Mouse (Mus musculus) frontal cortex, adult (tissue): ENCODE data around the gene Olfr116.

Source experiments
- ATAC-seq: cut with Nextera tagmentation; 2 replicates; pipeline ENCODE4 v1.9.2; 2017; ENCODE audit warnings: mild to moderate bottlenecking, moderate library complexity, mixed read lengths; ENCODE audit not compliant: low TSS enrichment

Olfr116 gene

DNA sequence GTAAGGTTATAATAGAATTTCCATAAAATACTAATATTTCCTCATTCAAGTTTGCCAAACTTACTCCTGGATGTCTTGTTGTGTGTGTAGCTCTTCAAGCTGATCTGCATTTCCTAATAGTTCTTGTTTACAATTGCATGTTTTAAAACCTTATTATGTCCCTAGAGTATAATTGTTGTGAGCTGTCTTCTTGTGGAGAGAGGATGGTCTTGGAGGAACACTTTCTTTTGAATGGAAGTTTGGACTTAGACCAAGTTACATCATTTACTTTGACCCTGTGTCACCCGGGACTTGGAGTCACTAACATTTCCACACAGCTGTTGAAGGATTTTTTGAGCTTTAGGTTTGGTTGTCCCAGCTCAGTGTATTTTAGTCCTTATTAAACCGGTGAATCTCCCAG lies at the start of gene Olfr116, which contains the start of gene Olfr115:
TSS of gene Olfr116 (minus strand) at position 191 of the 400 bp plus-strand sequence.
TSS of gene Olfr115 (minus strand) at position 101 of the 400 bp plus-strand sequence.
- ATAC-seq: no peak

DNA sequence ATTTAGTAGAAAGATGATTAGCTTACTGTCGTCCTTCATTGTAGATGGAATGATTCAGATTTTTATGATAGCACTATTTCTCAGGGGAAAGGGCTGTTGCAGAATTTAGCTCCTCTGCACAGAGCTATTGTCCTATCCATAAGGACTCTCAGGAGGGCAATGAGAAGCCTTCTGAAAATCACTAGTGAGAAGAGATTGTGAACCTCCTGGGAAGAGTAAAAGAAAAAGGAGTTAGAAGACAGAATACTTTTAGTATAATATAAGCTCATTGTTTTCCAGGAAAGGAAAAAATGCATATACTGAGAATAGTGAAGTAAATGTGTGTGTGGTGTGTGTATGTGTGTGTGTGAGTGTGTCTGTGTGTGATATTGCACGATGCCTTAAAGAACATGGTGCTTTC lies 39.7 kb upstream of the Olfr116 start, which contains the start of gene Olfr118:
TSS of gene Olfr118 (plus strand) at position 301 of the 400 bp plus-strand sequence.
- no peak for ATAC-seq

DNA sequence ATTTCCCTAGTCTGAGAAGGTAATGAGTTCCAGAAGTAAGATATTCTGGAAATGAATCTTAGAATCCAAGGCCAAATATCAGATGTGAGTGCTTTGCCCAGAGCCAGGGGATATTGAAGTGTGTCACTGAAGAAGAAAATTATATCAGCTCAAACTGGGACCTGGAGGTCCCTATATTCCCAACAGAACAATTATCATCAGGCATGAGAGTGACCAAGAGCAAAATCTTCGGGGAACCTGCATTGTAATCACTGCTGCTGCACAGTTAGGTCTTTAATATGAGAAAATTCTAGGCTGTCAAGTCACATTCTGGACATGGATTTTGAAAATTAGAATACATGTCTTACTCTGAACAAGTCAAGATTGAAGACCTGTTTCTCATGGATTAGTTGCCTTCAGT lies 36.7 kb upstream of the Olfr116 start, which contains the start of gene Olfr117:
TSS of gene Olfr117 (minus strand) at position 101 of the 400 bp plus-strand sequence.
- no peak for ATAC-seq

DNA sequence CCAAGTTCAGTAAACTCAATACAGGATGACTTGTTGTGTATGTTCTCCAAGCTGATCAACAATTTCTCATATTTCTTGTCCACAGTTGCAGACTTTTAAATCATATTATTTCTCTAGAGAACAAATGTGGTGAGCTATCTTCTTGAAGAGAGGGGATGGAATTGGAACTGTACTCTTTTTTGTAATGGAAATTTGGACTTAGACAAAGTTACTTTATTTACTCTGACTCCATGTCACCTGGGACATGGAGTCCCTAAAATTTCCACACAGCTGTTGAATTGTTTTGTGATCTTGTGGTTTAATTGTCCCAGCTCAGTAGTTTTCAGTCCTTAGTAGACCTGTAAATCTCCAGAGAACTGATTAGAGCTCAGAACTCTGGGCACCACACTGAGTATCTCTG lies 34.4 kb downstream of the Olfr116 start, which contains the start of gene Olfr114:
TSS of gene Olfr114 (minus strand) at position 101 of the 400 bp plus-strand sequence.
- ATAC-seq: no peak

DNA sequence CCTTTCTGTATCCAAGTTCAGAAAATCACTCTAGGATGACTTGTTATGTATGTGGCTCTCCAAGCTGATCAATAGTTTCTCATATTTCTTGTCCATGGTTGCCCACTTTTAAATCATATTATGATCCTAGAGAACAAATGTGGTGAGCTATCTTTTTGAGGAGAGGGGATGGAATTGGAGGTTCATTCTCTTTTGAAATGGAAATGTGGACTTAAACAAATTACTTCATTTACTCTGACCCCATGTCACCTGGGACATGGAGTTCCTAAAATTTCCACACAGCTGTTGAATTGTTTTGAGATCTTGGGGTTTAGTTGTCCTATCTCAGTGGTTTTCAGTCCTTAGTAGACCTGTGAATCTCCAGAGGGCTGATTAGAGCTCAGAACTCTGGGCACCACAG lies 49.4 kb downstream of the Olfr116 start, which contains the start of gene Olfr113:
TSS of gene Olfr113 (minus strand) at position 101 of the 400 bp plus-strand sequence.
- ATAC-seq: no peak
